Mouse (Mus musculus) megakaryocyte progenitor cell, adult 5-6 weeks (primary cell): ENCODE measurements at regions not wholly inside any gene's neighbourhood (a gene's known extent, or its start where the extent isn't known, plus 50 kb on each side); places are given as distances from the start of the nearest gene placed in this dataset.

ENCODE experiments used
- ATAC-seq: replicated peaks from 2 replicates; pipeline ENCODE4 v1.8.0; 2016; ENCODE audit warnings: mild to moderate bottlenecking, moderate TSS enrichment, inconsistent platforms; ENCODE audit not compliant: poor library complexity

- ATAC-seq = no peak
These were observed 517.6 kb downstream of the Tshz3 start for GRCm38 (mm10) chr7:37215498-37215897.

DNA sequence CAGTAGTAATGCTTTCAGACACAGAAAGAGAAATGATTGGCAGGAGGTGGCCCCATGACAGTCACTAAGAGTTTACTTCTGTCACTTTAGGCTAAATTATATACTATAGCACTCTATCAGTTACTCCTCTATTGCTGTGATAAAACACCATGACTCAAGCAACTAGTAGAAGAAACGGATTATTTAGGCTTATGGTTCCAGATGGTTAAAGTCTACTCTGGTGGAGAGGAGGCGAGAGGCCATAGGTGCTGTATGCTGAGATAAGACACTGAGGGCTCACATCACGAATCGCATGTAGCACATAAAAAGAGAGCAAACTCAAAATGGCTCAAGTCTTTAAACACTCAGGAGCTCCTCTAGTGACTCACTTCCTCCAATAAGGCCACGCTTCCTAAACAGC, 522.6 kb downstream of the Tshz3 start:
- ATAC-seq = no peak

GRCm38 (mm10) chr7:37226423-37226822, 528.5 kb downstream of the Tshz3 start:
- no peak for ATAC-seq

GRCm38 (mm10) chr7:37230641-37231347, 532.9 kb downstream of the Tshz3 start:
- no peak for ATAC-seq

- ATAC-seq = no peak
These were observed 532.6 kb downstream of the Zfp536 start for GRCm38 (mm10) chr7:37240832-37241231.

GRCm38 (mm10) chr7:37241781-37242180, 531.7 kb downstream of the Zfp536 start:
- ATAC-seq = no peak

DNA sequence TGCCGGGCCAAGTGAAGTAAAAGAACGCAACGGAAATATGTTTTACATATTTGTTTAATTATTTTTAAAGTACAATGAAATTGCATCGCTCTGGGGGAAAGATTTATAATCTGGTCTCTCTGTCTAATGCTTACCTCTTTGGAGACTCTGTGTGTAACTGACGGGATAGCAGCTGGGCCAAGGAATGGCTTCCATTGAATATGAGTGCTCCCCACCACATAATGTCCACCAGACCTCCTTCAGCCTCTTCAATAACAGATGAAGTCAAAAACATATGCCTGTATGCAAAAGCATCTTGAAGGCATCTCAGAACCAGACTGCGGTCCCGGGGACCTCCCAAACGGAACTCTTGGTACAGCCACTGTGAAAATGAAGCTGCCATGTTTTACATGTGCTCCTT, 531.0 kb downstream of the Zfp536 start:
- no peak for ATAC-seq

DNA sequence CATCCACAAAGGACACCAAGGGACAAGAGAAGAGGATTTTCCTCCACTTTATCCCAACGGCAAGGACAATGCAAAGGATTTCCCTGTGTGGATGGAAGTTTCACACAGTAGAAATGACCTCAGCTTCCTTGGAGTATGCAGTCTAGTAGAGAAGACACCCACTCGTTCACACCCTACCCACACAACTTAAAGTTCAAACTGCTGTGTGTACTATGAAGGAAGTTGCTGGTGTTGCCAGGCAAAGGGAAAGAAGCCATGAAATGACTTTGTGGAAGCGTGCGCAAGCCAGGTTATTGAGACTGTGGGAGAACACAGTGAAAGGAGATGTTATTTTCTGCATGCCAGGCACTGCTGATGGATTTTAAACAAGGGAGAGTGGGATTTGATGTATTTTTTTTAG, 527.3 kb downstream of the Zfp536 start:
- no peak for ATAC-seq

- ATAC-seq = no peak
These were observed 519.0 kb downstream of the Zfp536 start for GRCm38 (mm10) chr7:37254431-37254830.

DNA sequence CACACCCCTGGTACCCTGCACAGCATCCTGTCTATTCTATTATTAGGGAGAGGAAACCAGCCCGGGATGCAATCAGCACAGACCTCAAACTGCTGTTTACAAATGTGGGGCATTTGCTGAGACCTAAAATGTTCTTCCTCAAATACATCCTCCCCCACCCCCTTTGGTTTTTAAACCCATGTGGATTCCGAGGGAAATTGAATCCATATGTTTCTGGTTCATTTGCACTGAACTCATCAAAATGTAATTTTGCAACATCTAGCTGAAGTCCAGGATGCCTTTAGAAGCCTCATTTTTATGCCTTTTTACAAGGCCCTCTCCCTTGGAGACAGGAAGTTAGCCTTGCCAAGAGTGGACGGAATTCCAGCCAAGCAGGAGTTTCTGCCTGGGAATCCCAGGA, 517.6 kb downstream of the Zfp536 start:
- ATAC-seq = no peak

- no peak for ATAC-seq
These were observed 514.1 kb downstream of the Zfp536 start for GRCm38 (mm10) chr7:37259293-37259692.

DNA sequence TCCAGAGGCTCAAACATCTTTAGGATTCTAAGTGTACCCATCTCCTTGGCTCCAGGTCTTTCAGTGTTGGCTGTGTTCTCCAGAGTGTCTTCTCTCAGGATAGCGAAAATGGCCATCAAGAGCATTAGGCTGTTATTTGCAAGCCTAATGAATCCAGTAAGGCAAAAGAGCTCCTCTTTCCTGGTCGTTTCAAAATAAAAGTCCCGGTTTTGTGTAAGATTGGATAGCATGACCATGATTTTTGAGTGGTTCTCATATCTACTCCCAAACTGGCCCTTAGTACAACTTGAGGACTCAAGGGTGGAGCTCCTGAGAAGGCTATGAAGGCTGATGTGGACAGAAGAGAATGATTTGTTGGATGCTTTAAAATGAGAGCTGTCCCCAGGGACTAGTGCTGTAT, 510.6 kb downstream of the Zfp536 start:
- ATAC-seq = no peak

- no peak for ATAC-seq
These were observed 506.0 kb downstream of the Zfp536 start for GRCm38 (mm10) chr7:37267404-37267803.

DNA sequence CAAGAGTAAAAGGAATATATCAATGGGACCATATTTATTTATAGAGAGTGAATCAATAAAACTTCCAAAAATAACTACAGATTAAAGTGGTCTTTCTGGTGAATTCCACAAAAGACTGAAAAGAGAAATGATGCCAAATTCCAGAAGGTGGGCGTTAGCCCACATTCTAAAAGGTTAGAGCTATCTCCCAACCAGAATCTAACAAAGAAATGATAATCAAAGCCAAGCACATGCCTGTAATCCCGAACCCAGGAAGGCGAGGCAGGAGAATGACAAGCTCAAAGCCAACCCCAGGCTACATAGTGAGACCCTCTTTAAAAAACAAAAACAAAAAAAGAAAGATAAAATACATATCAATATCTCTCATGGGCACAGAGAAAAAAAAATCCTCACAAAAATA, 502.6 kb downstream of the Zfp536 start:
- ATAC-seq = no peak

- no peak for ATAC-seq
These were observed 483.4 kb downstream of the Zfp536 start for GRCm38 (mm10) chr7:37290018-37290417.

- ATAC-seq = no peak
These were observed 482.9 kb downstream of the Zfp536 start for GRCm38 (mm10) chr7:37290493-37291045.

- no peak for ATAC-seq
These were observed 481.7 kb downstream of the Zfp536 start for GRCm38 (mm10) chr7:37291726-37292125.

GRCm38 (mm10) chr7:37292554-37292953, 480.9 kb downstream of the Zfp536 start:
- ATAC-seq = no peak

DNA sequence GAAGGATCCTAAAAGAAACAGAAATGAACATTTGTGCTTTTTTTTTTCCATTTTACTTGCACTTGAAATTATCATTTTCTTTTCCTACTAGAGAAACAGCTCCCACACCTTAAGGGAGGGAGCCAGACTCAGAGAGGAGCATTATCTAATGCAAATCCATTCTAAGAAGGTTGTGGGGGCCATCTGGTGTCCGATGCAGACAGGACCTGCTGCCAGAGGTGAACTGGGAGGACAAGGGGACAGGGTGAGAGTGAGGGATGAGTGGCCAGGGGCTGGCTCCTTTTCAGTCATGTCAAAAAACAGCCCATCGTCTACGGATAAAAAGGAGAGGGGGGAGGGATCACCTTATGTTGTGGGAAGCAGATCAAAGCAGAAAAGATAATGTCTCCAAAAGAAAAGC, 474.6 kb downstream of the Zfp536 start:
- ATAC-seq = no peak

DNA sequence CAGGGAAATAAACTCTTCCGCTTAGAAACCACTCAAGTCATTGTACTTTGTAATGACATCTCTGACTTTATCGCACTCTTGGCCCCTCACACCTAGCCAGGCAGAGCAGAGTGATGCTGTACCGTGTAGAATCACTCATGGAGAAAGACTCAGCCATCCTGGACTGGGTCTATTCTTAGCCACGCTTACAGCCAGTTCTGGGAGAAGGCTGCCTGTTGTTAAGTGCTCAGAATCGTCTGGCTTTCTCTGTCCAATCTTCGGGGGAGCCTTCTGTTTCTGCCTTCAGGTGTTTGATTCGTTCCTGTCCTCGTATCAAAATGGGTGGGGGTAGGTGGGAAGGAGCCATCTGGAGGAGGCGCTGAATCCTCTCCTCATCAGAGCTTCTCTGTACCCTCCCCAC, 468.0 kb downstream of the Zfp536 start:
- ATAC-seq = no peak

- ATAC-seq = no peak
These were observed 466.2 kb downstream of the Zfp536 start for GRCm38 (mm10) chr7:37307191-37307590.

- ATAC-seq = no peak
These were observed 448.8 kb downstream of the Zfp536 start for GRCm38 (mm10) chr7:37324653-37325052.

DNA sequence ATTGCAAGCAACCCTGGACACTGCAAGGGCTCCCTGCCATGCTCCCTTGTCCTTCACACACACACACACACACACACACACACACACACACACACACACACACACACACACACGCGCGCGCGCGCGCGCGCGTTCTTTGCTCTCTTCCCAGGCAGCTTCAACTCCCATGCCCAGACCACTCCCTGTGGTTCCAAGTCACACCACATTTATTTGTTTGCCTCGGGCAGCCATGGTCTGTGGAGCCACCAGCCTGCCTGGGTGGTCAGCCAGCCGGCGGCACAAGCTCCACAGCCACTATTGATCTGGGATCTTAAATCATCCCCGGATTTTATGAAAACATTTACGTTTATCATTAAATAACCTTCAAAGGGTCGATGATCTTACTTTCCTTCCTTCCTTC, 440.0 kb downstream of the Zfp536 start:
- no peak for ATAC-seq
